Mouse (Mus musculus): Measurements from ENCODE around the gene Ccn2.

DNA sequence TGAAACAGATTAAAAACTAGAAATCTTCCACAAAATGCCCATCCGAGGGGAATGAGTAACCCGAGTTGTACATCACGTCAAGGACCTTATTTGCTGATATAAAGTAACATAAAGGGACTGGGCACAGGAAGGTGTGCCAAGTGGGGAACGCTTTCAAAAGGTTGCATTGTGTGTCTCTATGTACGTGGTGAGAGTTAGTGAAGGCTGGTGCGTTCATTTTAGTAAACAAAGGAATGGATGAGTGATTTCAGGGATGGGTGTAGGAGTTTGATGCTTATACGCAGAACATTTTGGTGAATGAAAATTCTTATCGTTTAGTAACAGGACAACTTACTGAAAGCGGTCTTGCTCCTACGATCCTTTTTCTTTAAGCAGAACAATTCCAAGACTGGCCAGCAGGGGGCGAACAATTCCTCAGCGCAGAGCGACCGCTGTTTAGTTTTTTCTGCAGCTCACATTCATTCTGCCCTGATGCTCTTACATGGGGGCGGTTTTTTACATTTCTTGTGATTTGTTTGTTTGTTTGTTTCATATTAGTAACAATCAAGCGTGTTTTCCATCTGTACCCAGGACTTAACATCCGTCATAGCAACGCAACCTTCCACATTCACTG is 35.3 kb downstream of the Ccn2 start:
- TF ChIP-seq CTCF (IDR thresholded peaks at IDR 0.05; ENCODE audit: control insufficient read depth, insufficient read depth, insufficient replicate concordance, low read depth, low read length) (peak; percentile 88), POLR2A (IDR thresholded peaks at IDR 0.05; ENCODE audit: control insufficient read depth, low read depth, low read length) (no peak)
